Mouse (Mus musculus): ENCODE results near the gene Zfp945.
"Not testable (repeated sequence)": the region's sequence is repeated elsewhere in the genome, so short reads cannot be mapped to it uniquely, and the experiment has no call there.

Gene Zfp945

DNA sequence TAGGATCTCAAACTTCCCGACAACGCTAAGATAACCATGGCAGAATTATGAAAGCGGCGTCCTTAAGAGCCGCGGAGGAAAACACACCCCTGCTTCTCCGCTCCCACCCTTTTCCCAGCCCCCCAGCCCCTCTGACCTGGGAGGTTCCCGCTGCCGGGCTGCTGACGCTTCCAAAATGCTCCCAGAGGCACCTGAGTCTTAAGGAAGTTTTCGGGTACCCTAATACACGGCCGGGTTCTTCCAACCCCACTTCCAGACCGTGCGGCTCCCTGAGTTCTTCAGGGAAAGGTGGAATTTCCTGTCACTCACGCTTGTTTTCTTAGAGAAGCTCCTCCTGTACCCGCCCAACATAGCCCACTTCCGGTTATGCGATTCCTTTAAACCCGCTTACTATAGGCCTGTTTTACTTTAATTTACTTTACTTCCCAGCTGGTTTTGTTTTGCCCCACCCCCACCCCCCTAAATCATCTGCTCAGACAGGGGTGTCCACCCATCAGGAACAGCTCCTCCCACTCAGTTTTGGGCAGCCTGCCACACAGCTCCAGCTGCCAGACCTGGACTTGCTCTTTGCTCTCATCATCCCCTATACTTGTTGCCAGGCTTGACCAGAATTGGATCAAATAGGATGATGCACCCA, at the start of gene Zfp945:
Gene Zfp945, minus strand, starts transcription at position 290 of the 637 bp plus-strand sequence.
- DNase-seq (ENCODE audit: low read depth, low spot score): peak; percentile 91

- no peak for DNase-seq (ENCODE audit: low read depth, low spot score)
Measured at GRCm38 (mm10) chr17:22888302-22888701, 21.4 kb upstream of the Zfp945 start.

DNA sequence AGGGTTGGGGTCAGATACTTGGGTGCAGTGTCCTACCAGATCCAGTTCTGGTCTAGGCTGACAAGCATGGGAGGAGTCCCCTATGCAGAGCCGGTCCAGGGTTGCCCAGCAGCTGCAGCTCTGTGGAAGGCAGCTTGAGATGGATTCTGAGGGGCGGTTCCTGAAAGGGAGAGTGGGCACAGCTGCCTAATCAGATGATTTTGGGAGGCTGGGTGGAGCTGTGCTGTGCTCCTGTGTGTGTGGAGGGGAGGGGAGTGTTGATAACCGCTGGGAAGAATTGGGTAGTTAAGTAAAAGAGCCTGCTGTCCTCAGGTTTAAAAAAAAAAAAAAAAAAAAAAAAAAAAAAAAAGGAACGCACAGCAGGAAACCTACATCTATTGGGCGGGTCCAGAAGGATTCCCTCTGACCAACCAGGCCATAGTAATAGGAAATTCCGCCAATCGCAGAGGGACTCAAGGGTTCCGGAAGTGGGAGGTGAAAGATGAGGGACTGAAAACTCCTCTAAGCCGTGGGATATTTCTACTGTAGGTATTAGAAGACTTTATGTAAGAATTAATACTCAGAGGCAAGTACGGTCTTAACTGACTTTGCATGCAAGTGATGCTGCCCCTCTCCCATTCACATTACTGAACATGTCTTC, 17.2 kb upstream of the Zfp945 start:
- DNase-seq (ENCODE audit: low read depth, low spot score): no peak

DNA sequence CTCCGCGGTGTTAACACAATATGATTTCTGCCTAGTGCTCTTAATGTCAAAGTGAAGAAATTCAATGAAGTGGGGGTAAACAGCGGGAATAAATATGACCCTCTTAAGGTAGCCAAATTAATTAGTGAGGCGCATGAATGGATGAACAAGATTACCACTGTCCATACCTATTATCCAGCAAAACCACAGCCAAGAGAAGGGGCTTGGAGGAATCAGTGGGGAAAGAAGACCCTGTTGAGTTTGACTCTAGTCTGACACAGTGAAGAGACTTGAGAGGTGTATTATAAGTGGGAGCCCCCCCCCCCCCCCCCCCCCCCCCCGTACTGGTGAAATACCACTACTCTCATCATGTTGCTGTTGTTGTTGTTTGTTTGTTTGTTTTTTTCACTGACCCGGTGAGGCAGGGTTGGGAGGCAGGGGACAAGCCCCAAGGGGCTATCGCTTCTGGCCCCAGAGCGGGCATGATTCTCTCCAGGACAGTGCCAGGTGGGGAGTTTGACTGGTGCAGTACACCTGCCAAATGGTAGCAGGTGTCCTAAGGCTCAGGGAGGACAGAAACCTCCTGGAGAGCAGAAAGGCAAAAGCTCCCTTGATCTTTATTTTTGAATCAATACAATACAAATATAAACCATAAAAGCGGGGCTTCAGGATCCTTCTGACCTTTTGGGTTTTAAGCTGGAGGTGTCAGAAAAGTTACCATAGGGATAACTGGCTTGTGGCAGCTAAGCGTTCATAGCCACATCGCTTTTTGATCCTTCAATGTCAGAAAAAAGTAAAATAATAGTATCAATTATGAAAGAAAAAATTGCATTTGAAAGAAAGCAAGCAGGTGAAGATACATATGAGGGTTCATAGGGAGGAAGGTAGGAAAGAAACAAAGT, 10.7 kb upstream of the Zfp945 start:
- DNase-seq (ENCODE audit: low read depth, low spot score): no peak

- DNase-seq (ENCODE audit: low read depth, low spot score): peak; percentile 34
Measured at GRCm38 (mm10) chr17:22876316-22876715, 9.4 kb upstream of the Zfp945 start.

GRCm38 (mm10) chr17:22875549-22875948, 8.6 kb upstream of the Zfp945 start:
- not testable (repeated sequence) for DNase-seq (ENCODE audit: low read depth, low spot score)

DNA sequence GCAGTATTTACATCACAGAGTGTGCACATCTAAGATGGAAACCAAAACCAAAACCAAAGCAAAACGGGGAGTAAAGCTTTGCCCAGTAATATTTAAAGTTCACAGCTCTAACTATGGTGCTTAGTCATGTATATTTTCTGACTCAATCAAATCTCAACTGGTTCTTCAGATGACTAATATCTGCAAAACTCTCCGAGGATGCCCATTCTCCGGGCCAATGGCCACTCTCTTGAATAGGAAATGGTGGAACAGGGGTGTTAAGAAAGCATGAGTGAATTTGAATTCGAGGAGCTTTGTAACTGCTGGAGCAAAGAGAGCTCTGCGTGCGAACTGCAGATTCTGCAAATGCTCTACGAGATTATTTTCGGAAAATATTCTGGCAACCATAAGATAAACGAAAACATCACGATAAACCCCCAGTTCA, 501 bp downstream of the Zfp945 start:
- DNase-seq (ENCODE audit: low read depth, low spot score): peak; percentile 42

- no peak for DNase-seq (ENCODE audit: low read depth, low spot score)
Measured at GRCm38 (mm10) chr17:22821166-22821565, 45.8 kb downstream of the Zfp945 start.

- DNase-seq (ENCODE audit: low read depth, low spot score): no peak
Measured at GRCm38 (mm10) chr17:22818199-22818595, 48.7 kb downstream of the Zfp945 start.

- DNase-seq (ENCODE audit: low read depth, low spot score): peak; percentile 96
Measured at GRCm38 (mm10) chr17:22817471-22818198, 49.3 kb downstream of the Zfp945 start.

DNA sequence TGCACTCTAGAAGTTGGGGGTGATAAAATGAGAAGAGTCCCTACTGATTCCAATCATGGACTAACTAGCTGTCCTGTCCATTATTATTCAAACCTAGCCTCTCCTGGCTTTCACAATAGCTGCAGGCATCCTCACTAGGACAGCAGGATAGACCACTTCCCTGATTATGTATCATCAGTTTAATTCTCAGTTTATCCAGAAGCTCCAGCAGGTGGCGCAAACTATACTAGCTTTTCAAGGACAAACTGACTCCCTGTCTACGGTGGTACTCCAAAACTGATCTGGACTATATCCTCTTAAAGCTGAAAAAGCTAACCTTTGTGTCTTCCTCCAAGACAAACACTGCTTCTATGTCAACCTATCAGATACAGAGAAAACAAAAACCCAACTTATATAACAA, 67.2 kb downstream of the Zfp945 start:
- peak; percentile 9 for DNase-seq (ENCODE audit: low read depth, low spot score)

All from brain, adult 2 months (tissue).